Mouse (Mus musculus): ENCODE measurements around the gene Mdh1b. TPM values are rescaled to one million over a fixed set of nuclear protein-coding genes. Genes with fewer than 3 reads are reported as not detected.

The Mdh1b gene
- total RNA-seq (2023), result not detected in 2 replicates

GRCm38 (mm10) chr1:63730240-63730771, at the start of gene Mdh1b, which contains the start of gene Fastkd2:
Gene Mdh1b, minus strand, starts transcription at chr1:63730318.
Gene Fastkd2, plus strand, starts transcription at chr1:63730614.

GRCm38 (mm10) chr1:63769167-63769566, 39.0 kb upstream of the Mdh1b start, which contains the start of gene 4933402D24Rik:
Gene 4933402D24Rik, minus strand, starts transcription at chr1:63769267.

GRCm38 (mm10) chr1:63686827-63687226, 43.3 kb downstream of the Mdh1b start, which contains the start of gene Dytn:
Gene Dytn, minus strand, starts transcription at chr1:63686927.

Other genes starting within 250 kb of the Mdh1b start
- not detected in 2 replicates for gene Gm39653, start 114.3 kb downstream of the Mdh1b start, total RNA-seq (2023)
- gene Dytn, start 43.4 kb downstream of the Mdh1b start, total RNA-seq (2023), result not detected in 2 replicates
- gene Fastkd2, start 296 bp upstream of the Mdh1b start, total RNA-seq (2023), result 10.3 and 15.5 TPM in 2 replicates
- gene 4933402D24Rik, start 38.9 kb upstream of the Mdh1b start, total RNA-seq (2023), result not detected in 2 replicates